9 mouse cellular contexts compared by ENCODE assay signal in the genomic region with DNA sequence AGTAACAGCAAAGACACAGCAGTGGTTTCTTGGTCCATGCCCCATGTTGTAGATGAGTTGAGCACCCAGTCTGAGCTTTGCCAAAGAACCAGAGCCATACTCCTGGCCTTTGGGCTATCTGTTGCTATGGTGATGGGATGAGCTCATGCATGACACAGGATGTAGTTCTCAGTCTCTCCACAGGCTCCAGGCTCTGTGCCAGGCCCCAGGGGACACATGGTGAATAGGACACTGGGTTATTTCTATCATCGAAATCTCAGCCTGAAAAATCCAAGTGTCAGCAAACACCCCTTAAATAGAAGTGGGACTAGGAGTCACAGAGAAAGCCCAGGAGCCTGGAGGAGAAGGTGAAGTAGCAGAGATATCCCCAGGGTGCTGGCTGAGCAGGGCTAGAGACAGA. TPM values are rescaled to one million over a fixed set of nuclear protein-coding genes. Genes with fewer than 3 reads are reported as not detected.
DNase-seq lines count a peak whose midpoint lies in the region; TF ChIP-seq lines count a peak whose summit lies in the region.
"Had no signal": no experiment of that assay in that cellular context is flagged by ENCODE, and none has a peak within 500 bp of the region (broad histone marks: within the 10 kb centered on the region; RNA-seq: fewer than 3 reads in every experiment).

No protein-coding gene starts in this region.

- H3K27ac ChIP-seq in embryonic facial prominence, embryonic 10.5 days (replicated peaks) = no peak overlapping the region
- no peak overlapping the region for H3K27ac ChIP-seq in small intestine, adult 2 months (ENCODE audit: insufficient read depth, low read depth, low read length)

- DNase-seq in layer of hippocampus, adult 11-12 months (ENCODE audit: low spot score) = peak; percentile 20
- DNase-seq in layer of hippocampus, adult 18-20 months (ENCODE audit: low spot score in 2 of 2) = no peak
- peak; percentile 79 for DNase-seq in adipocyte (ENCODE audit: low spot score)
- peak; percentile 10 for DNase-seq in embryonic facial prominence, embryonic 10.5 days (ENCODE audit: low spot score)
- peak; percentile 96 for DNase-seq in kidney, adult 9 months
- no peak for DNase-seq in natural killer cell, adult 2 months (ENCODE audit: low spot score in 2 of 2)
- DNase-seq in urinary bladder, adult 2 months (ENCODE audit: low spot score) = no peak

- TF ChIP-seq POLR2A in small intestine, adult 2 months (IDR thresholded peaks at IDR 0.05; ENCODE audit: low read depth, low read length) = no peak

- no peaks in the 10 kb centered on the region for H3K27me3 ChIP-seq in embryonic facial prominence, embryonic 10.5 days (replicated peaks; ENCODE audit: low read depth, poor library complexity, severe bottlenecking)
- H3K27me3 ChIP-seq in small intestine, adult 2 months (ENCODE audit: control insufficient read depth, insufficient read depth, low read length) = no peaks in the 10 kb centered on the region

- H3K36me3 ChIP-seq in embryonic facial prominence, embryonic 10.5 days (replicated peaks) = no peaks in the 10 kb centered on the region
- no peaks in the 10 kb centered on the region for H3K36me3 ChIP-seq in small intestine, adult 2 months (ENCODE audit: control insufficient read depth, insufficient read depth, low read length)

- H3K9me3 ChIP-seq in embryonic facial prominence, embryonic 10.5 days = no peaks in the 10 kb centered on the region

- peak; percentile 15; the same call in 1 of the 2 replicates for TF ChIP-seq CTCF in small intestine, adult 2 months (IDR thresholded peaks at IDR 0.05; ENCODE audit: extremely low read depth, insufficient read length, insufficient replicate concordance, low read depth, low read length)

- H3K4me1 ChIP-seq in embryonic facial prominence, embryonic 10.5 days = peaks cover 11% of the 10 kb centered on the region; the same call in 1 of the 2 replicates
- H3K4me1 ChIP-seq in small intestine, adult 2 months (ENCODE audit: control insufficient read depth, insufficient read depth, insufficient read length, low read length) = peaks cover 12% of the 10 kb centered on the region; the same call in 1 of the 2 replicates

- no peak overlapping the region for H3K4me3 ChIP-seq in embryonic facial prominence, embryonic 10.5 days
- H3K4me3 ChIP-seq in small intestine, adult 2 months (ENCODE audit: low read depth, low read length) = no peak overlapping the region
- H3K4me3 ChIP-seq: megakaryocyte, embryonic 14.5 days had no signal

- 44% methylated on average over 1 of the region's 1 CpGs for WGBS in embryonic facial prominence, embryonic 10.5 days
- WGBS in small intestine, adult 2 months = 48% methylated on average over 1 of the region's 1 CpGs

RNA-seq across cellular contexts. Expression of a gene that starts 50.6 kb away (rescaled TPM):
- 10 to 100 TPM; 24.0 to 25.9 TPM for total RNA-seq in layer of hippocampus, adult 18-20 months (2021)
- polyA plus RNA-seq in embryonic facial prominence, embryonic 10.5 days (2016; fragmentation: Nextera tagmentation; extraction: Ambion mirVana) = 24.6 and 27.3 TPM in 2 replicates
- 47.4 and 52.7 TPM in 2 replicates for polyA plus RNA-seq in small intestine, adult 2 months (2012; rRNA removed)
- 36.3 and 39.5 TPM in 2 replicates for polyA plus RNA-seq in urinary bladder, adult 2 months (2012; rRNA removed)

Comparison
In these comparisons a context has a peak if more than half of its experiments do, and no peak if none do; other contexts are left out.
1. DNase-seq: peak in layer of hippocampus, adult 11-12 months (single experiment), adipocyte (single experiment), embryonic facial prominence, embryonic 10.5 days (single experiment) and kidney, adult 9 months (single experiment); none in layer of hippocampus, adult 18-20 months (0 of 2), natural killer cell, adult 2 months (0 of 2) and urinary bladder, adult 2 months (single experiment).